Mouse (Mus musculus): ENCODE data around the gene Arid1b. TPM values are rescaled to one million over a fixed set of nuclear protein-coding genes. Genes with fewer than 3 reads are reported as not detected.

Gene Arid1b
- total and polyA plus RNA-seq, 3 experiments, result 6.1 to 12.4 (median 9.7) TPM

- H3K36me3 ChIP-seq (replicated peaks in 1 of 2; ENCODE audit: control insufficient read depth in 1 of 2, insufficient read depth in 1 of 2, low read length in 1 of 2), result peaks cover 3 to 41% of the 10 kb centered on the region in 2 experiments
- TF ChIP-seq MAFK (IDR thresholded peaks at IDR 0.05; ENCODE audit: insufficient replicate concordance, low read length), result no peak
- no peak for TF ChIP-seq ZNF384 (IDR thresholded peaks at IDR 0.05; ENCODE audit: low read depth, low read length)
- no peak for TF ChIP-seq E2F4 (IDR thresholded peaks at IDR 0.05; ENCODE audit: insufficient replicate concordance, low read depth, low read length)
- no peak for TF ChIP-seq TBP (conservative IDR thresholded peaks at IDR 0.05; ENCODE audit: low read depth, low read length)
- TF ChIP-seq NRF1 (IDR thresholded peaks at IDR 0.05; ENCODE audit: low read depth, low read length), result no peak
- TF ChIP-seq MEF2A (IDR thresholded peaks at IDR 0.05; ENCODE audit: borderline replicate concordance, low read depth, low read length), result no peak
- no peaks in the 10 kb centered on the region for H3K27me3 ChIP-seq (replicated peaks)
- peaks cover 3 to 43% of the 10 kb centered on the region in 2 experiments; a peak in 3 of 4 replicates for H3K4me1 ChIP-seq (ENCODE audit: control insufficient read depth in 1 of 2, insufficient read depth in 2 of 2)
- no peak overlapping the region for H3K9ac ChIP-seq (ENCODE audit: insufficient read depth, low read depth)
- H3K4me3 ChIP-seq (replicated peaks in 1 of 3; ENCODE audit: low read depth in 2 of 3, low read length in 2 of 3, poor library complexity in 1 of 3), result no peak overlapping the region
- H3K4me2 ChIP-seq (ENCODE audit: insufficient read depth, low read depth, poor library complexity, severe bottlenecking), result no peak overlapping the region
- H3K9me3 ChIP-seq (replicated peaks; ENCODE audit: low read length), result no peaks in the 10 kb centered on the region
- in situ Hi-C loops (cut with MboI; ENCODE audit: low pct_ligation_motif_present, low pct_unique_long_range_greater_than_20kb, low sequenced_read_pairs), result no loop called here
- no peaks in the 10 kb centered on the region; the same call in 1 of the 2 replicates for H3K79me2 ChIP-seq (replicated peaks; ENCODE audit: control insufficient read depth, extremely low read depth, insufficient read depth, poor library complexity, severe bottlenecking)
- H3K27ac ChIP-seq (ENCODE audit: insufficient read depth, low read depth), result no peak overlapping the region
- dilution Hi-C loops (cut with MboI; ENCODE audit: extremely low pct_ligation_motif_present, extremely low pct_unique_long_range_greater_than_20kb, low sequenced_read_pairs), result no loop called here
- DNase-seq (ENCODE audit: extremely low read depth), result no peak
These were observed 80.8 kb downstream of the Arid1b start for GRCm38 (mm10) chr17:5074752-5075506.

GRCm38 (mm10) chr17:5077996-5078395, 83.9 kb downstream of the Arid1b start:
- Histone ChIP-seq H3K9me3 (replicated peaks; ENCODE audit: low read length) (no peaks in the 10 kb centered on the region), H3K79me2 (replicated peaks; ENCODE audit: control insufficient read depth, extremely low read depth, insufficient read depth, poor library complexity, severe bottlenecking) (no peaks in the 10 kb centered on the region; the same call in none of the 2 replicates), H3K4me3 (replicated peaks in 1 of 3; ENCODE audit: low read depth in 2 of 3, low read length in 2 of 3, poor library complexity in 1 of 3) (no peak overlapping the region), H3K9ac (ENCODE audit: insufficient read depth, low read depth) (no peak overlapping the region), H3K27me3 (replicated peaks) (no peaks in the 10 kb centered on the region), H3K4me1 (ENCODE audit: control insufficient read depth in 1 of 2, insufficient read depth in 2 of 2) (peaks cover 5 to 55% of the 10 kb centered on the region in 2 experiments), H3K27ac (ENCODE audit: insufficient read depth, low read depth) (no peak overlapping the region), H3K4me2 (ENCODE audit: insufficient read depth, low read depth, poor library complexity, severe bottlenecking) (no peak overlapping the region), H3K36me3 (replicated peaks in 1 of 2; ENCODE audit: control insufficient read depth in 1 of 2, insufficient read depth in 1 of 2, low read length in 1 of 2) (peaks cover 2 to 39% of the 10 kb centered on the region in 2 experiments)
- TF ChIP-seq GABPA (IDR thresholded peaks at IDR 0.05; ENCODE audit: insufficient replicate concordance, low read depth, low read length) (no peak), SMC3 (IDR thresholded peaks at IDR 0.05; ENCODE audit: low read depth, low read length) (no peak), USF2 (conservative IDR thresholded peaks at IDR 0.05; ENCODE audit: low read depth, low read length) (no peak), JUN (IDR thresholded peaks at IDR 0.05; ENCODE audit: insufficient read depth, low read depth, low read length) (no peak), ZMIZ1 (IDR thresholded peaks at IDR 0.05; ENCODE audit: low read depth, low read length) (no peak), MYC (IDR thresholded peaks at IDR 0.05; ENCODE audit: low read depth, low read length) (no peak), POLR2AphosphoS2 (IDR thresholded peaks at IDR 0.05; ENCODE audit: low read depth, low read length) (no peak), CTCF (conservative IDR thresholded peaks at IDR 0.05 in 1 of 2, IDR thresholded peaks at IDR 0.05 in 1 of 2; ENCODE audit: low read depth in 2 of 2, low read length in 2 of 2) (no peak), EP300 (IDR thresholded peaks at IDR 0.05; ENCODE audit: low read length) (no peak), TCF12 (IDR thresholded peaks at IDR 0.05; ENCODE audit: low read depth, low read length) (no peak), SIN3A (IDR thresholded peaks at IDR 0.05; ENCODE audit: low read length) (no peak), MAFK (IDR thresholded peaks at IDR 0.05; ENCODE audit: insufficient replicate concordance, low read length) (no peak), RAD21 (IDR thresholded peaks at IDR 0.05; ENCODE audit: low read depth, low read length) (no peak)
- in situ Hi-C loops (cut with MboI; ENCODE audit: low pct_ligation_motif_present, low pct_unique_long_range_greater_than_20kb, low sequenced_read_pairs), result no loop called here
- DNase-seq (ENCODE audit: extremely low read depth), result no peak
- dilution Hi-C loops (cut with MboI; ENCODE audit: extremely low pct_ligation_motif_present, extremely low pct_unique_long_range_greater_than_20kb, low sequenced_read_pairs), result no loop called here

All from CH12.LX (cell line).